32 mouse cellular contexts compared by ENCODE assay signal in genomic region chr10:67176031-67176430, GRCm38 (mm10).
DNase-seq lines count a peak whose midpoint lies in the region; ATAC-seq lines count a peak whose summit lies in the region.
"Had no signal": no experiment of that assay in that cellular context is flagged by ENCODE, and none has a peak within 500 bp of the region (broad histone marks: within the 10 kb centered on the region; RNA-seq: fewer than 3 reads in every experiment).

No protein-coding gene starts in this region.

- H3K36me3 ChIP-seq in kidney, embryonic 16.5 days (ENCODE audit: insufficient read depth, low read length) = no peaks in the 10 kb centered on the region
- no peaks in the 10 kb centered on the region for H3K36me3 ChIP-seq in intestine, embryonic 14.5 days (ENCODE audit: control insufficient read depth, insufficient read depth, low read length)
- H3K36me3 ChIP-seq in intestine, embryonic 16.5 days (ENCODE audit: control insufficient read depth, insufficient read depth, low read length) = no peaks in the 10 kb centered on the region
- H3K36me3 ChIP-seq in stomach, embryonic 15.5 days = no peaks in the 10 kb centered on the region
- H3K36me3 ChIP-seq: embryonic facial prominence, embryonic 10.5 days; embryonic facial prominence, embryonic 15.5 days; hindbrain, embryonic 10.5 days; hindbrain, embryonic 15.5 days; limb, embryonic 10.5 days; limb, embryonic 15.5 days; liver, embryonic 15.5 days; lung, embryonic 15.5 days; midbrain, embryonic 12.5 days; neural tube, embryonic 12.5 days had no signal

- no peak for ATAC-seq in kidney, embryonic 16.5 days (ENCODE audit: low FRiP score, low TSS enrichment)
- peak; percentile 84 for ATAC-seq in intestine, embryonic 14.5 days (replicated peaks; ENCODE audit: low FRiP score, low TSS enrichment, low read depth)
- ATAC-seq in intestine, embryonic 16.5 days = peak; percentile 85
- no peak for ATAC-seq in stomach, embryonic 15.5 days (ENCODE audit: insufficient read depth, low FRiP score, low read depth)
- ATAC-seq: activated CD4-positive, CD25-positive, alpha-beta regulatory T cell, adult 4 months; forebrain, embryonic 13.5 days; inflammation-experienced regulatory T-cells, adult 6 months had no signal

- H3K9ac ChIP-seq in kidney, embryonic 16.5 days (replicated peaks; ENCODE audit: low read length) = no peak overlapping the region
- no peak overlapping the region for H3K9ac ChIP-seq in intestine, embryonic 14.5 days (ENCODE audit: low read length)
- no peak overlapping the region for H3K9ac ChIP-seq in intestine, embryonic 16.5 days (ENCODE audit: low read depth, low read length)
- H3K9ac ChIP-seq in stomach, embryonic 15.5 days = no peak overlapping the region
- H3K9ac ChIP-seq: embryonic facial prominence, embryonic 15.5 days; forebrain, embryonic 13.5 days; hindbrain, embryonic 15.5 days; limb, embryonic 15.5 days; liver, embryonic 15.5 days; lung, embryonic 15.5 days; midbrain, embryonic 12.5 days; neural tube, embryonic 12.5 days had no signal

- DNase-seq in kidney, adult 18-20 months = no peak
- no peak for DNase-seq in intestine, embryonic 14.5 days (ENCODE audit: low spot score)
- DNase-seq in cerebellum, postnatal 36 days = no peak
- no peak for DNase-seq in layer of hippocampus, adult 8-10 months (ENCODE audit: low spot score in 2 of 2)
- DNase-seq in spleen, postnatal 10 days (ENCODE audit: low spot score in 2 of 2) = no peak
- DNase-seq: adrenal gland, adult 8-10 months; B cell, adult 2 months; cerebellum, adult 2 months; cerebellum, postnatal 14 days; gastrocnemius, postnatal 10 days; heart, postnatal 14 days; lung, postnatal 36 days; right cerebral cortex, adult 18-20 months; thymus, adult 18-20 months; thymus, postnatal 36 days had no signal

- H3K9me3 ChIP-seq in kidney, embryonic 16.5 days (ENCODE audit: low read length) = no peaks in the 10 kb centered on the region
- no peaks in the 10 kb centered on the region for H3K9me3 ChIP-seq in intestine, embryonic 14.5 days (ENCODE audit: control insufficient read depth, low read length)
- H3K9me3 ChIP-seq in intestine, embryonic 16.5 days (ENCODE audit: control insufficient read depth, low read length) = no peaks in the 10 kb centered on the region
- no peaks in the 10 kb centered on the region for H3K9me3 ChIP-seq in stomach, embryonic 15.5 days
- H3K9me3 ChIP-seq: embryonic facial prominence, embryonic 10.5 days; embryonic facial prominence, embryonic 15.5 days; forebrain, embryonic 13.5 days; hindbrain, embryonic 10.5 days; hindbrain, embryonic 15.5 days; limb, embryonic 10.5 days; limb, embryonic 15.5 days; liver, embryonic 15.5 days; lung, embryonic 15.5 days; midbrain, embryonic 12.5 days; neural tube, embryonic 12.5 days had no signal

- WGBS in kidney, embryonic 16.5 days = 75% methylated on average over 7 of the region's 7 CpGs
- WGBS in intestine, embryonic 14.5 days = 71% methylated on average over 7 of the region's 7 CpGs
- 58% methylated on average over 7 of the region's 7 CpGs for WGBS in intestine, embryonic 16.5 days
- 66% methylated on average over 7 of the region's 7 CpGs for WGBS in stomach, embryonic 15.5 days

- H3K4me1 ChIP-seq in kidney, embryonic 16.5 days (ENCODE audit: insufficient read depth, low read length) = no peaks in the 10 kb centered on the region
- H3K4me1 ChIP-seq in intestine, embryonic 14.5 days (replicated peaks; ENCODE audit: control insufficient read depth, insufficient read depth, low read length) = peaks cover 9% of the 10 kb centered on the region
- H3K4me1 ChIP-seq in intestine, embryonic 16.5 days (ENCODE audit: control insufficient read depth, insufficient read depth, low read length) = peaks cover 8% of the 10 kb centered on the region; the same call in 1 of the 2 replicates
- peaks cover 4% of the 10 kb centered on the region for H3K4me1 ChIP-seq in stomach, embryonic 15.5 days
- H3K4me1 ChIP-seq: embryonic facial prominence, embryonic 15.5 days; forebrain, embryonic 13.5 days; hindbrain, embryonic 15.5 days; limb, embryonic 15.5 days; midbrain, embryonic 12.5 days; neural tube, embryonic 12.5 days had no signal

- no peaks in the 10 kb centered on the region for H3K27me3 ChIP-seq in kidney, embryonic 16.5 days (ENCODE audit: insufficient read depth, low read length)
- no peaks in the 10 kb centered on the region for H3K27me3 ChIP-seq in intestine, embryonic 14.5 days (replicated peaks; ENCODE audit: control insufficient read depth, insufficient read depth, low read length)
- no peaks in the 10 kb centered on the region for H3K27me3 ChIP-seq in intestine, embryonic 16.5 days (replicated peaks; ENCODE audit: control insufficient read depth, insufficient read depth, low read length)
- H3K27me3 ChIP-seq in stomach, embryonic 15.5 days (replicated peaks) = no peaks in the 10 kb centered on the region
- H3K27me3 ChIP-seq: embryonic facial prominence, embryonic 15.5 days; forebrain, embryonic 13.5 days; hindbrain, embryonic 15.5 days; limb, embryonic 15.5 days; liver, embryonic 15.5 days; lung, embryonic 15.5 days; midbrain, embryonic 12.5 days; neural tube, embryonic 12.5 days had no signal

- H3K4me3 ChIP-seq in kidney, embryonic 16.5 days (ENCODE audit: low read length) = no peak overlapping the region
- no peak overlapping the region for H3K4me3 ChIP-seq in intestine, embryonic 14.5 days (ENCODE audit: low read depth, low read length)
- H3K4me3 ChIP-seq in intestine, embryonic 16.5 days (ENCODE audit: low read length) = peak overlapping the region; percentile 22; the same call in 1 of the 2 replicates
- H3K4me3 ChIP-seq in stomach, embryonic 15.5 days (replicated peaks) = no peak overlapping the region
- H3K4me3 ChIP-seq: embryonic facial prominence, embryonic 10.5 days; embryonic facial prominence, embryonic 15.5 days; forebrain, embryonic 13.5 days; hindbrain, embryonic 10.5 days; hindbrain, embryonic 15.5 days; limb, embryonic 10.5 days; limb, embryonic 15.5 days; liver, embryonic 15.5 days; lung, embryonic 15.5 days; midbrain, embryonic 12.5 days; myocyte; neural tube, embryonic 12.5 days had no signal

- H3K4me2 ChIP-seq in kidney, embryonic 16.5 days (replicated peaks; ENCODE audit: low read depth, low read length) = no peak overlapping the region
- H3K4me2 ChIP-seq in intestine, embryonic 14.5 days (ENCODE audit: low read length) = peak overlapping the region; percentile 9; the same call in 1 of the 2 replicates
- peak overlapping the region; percentile 39 for H3K4me2 ChIP-seq in intestine, embryonic 16.5 days (ENCODE audit: low read depth, low read length)
- no peak overlapping the region for H3K4me2 ChIP-seq in stomach, embryonic 15.5 days
- H3K4me2 ChIP-seq: embryonic facial prominence, embryonic 15.5 days; forebrain, embryonic 13.5 days; hindbrain, embryonic 15.5 days; limb, embryonic 15.5 days; lung, embryonic 15.5 days; midbrain, embryonic 12.5 days; neural tube, embryonic 12.5 days had no signal

- peak overlapping the region; percentile 48; the same call in 1 of the 2 replicates for H3K27ac ChIP-seq in kidney, embryonic 16.5 days (ENCODE audit: low read length)
- H3K27ac ChIP-seq in intestine, embryonic 14.5 days (ENCODE audit: low read depth) = 0 out of 2 replicates have a peak overlapping the region, but pooled peaks have one; percentile 40
- peak overlapping the region; percentile 89 for H3K27ac ChIP-seq in intestine, embryonic 16.5 days (ENCODE audit: low read length)
- H3K27ac ChIP-seq in stomach, embryonic 15.5 days = peak overlapping the region; percentile 51; the same call in 1 of the 2 replicates
- H3K27ac ChIP-seq: embryonic facial prominence, embryonic 10.5 days; embryonic facial prominence, embryonic 15.5 days; forebrain, embryonic 13.5 days; hindbrain, embryonic 10.5 days; hindbrain, embryonic 15.5 days; limb, embryonic 10.5 days; limb, embryonic 15.5 days; liver, embryonic 15.5 days; lung, embryonic 15.5 days; midbrain, embryonic 12.5 days; neural tube, embryonic 12.5 days had no signal

Comparison
In these comparisons a context has a peak if more than half of its experiments do, and no peak if none do; other contexts are left out.
1. ATAC-seq: peak in intestine, embryonic 14.5 days (single experiment) and intestine, embryonic 16.5 days (single experiment); none in kidney, embryonic 16.5 days (single experiment) and stomach, embryonic 15.5 days (single experiment).
2. H3K4me2 ChIP-seq: peak in intestine, embryonic 14.5 days (single experiment) and intestine, embryonic 16.5 days (single experiment); none in kidney, embryonic 16.5 days (single experiment) and stomach, embryonic 15.5 days (single experiment).
3. Peak in every context shown above with its lines, with median percentiles within 50 percentile points of each other: H3K27ac ChIP-seq.